Mouse (Mus musculus) erythroblast, embryonic 14.5 days (primary cell): ENCODE results near the gene Pygo2. TPM values are rescaled to one million over a fixed set of nuclear protein-coding genes. Genes with fewer than 3 reads are reported as not detected.

ENCODE experiments used
- H3K27me3 ChIP-seq: 2 replicates; pipeline ENCODE4 v1.6.1; 2012; ENCODE audit warnings: inconsistent platforms; ENCODE audit not compliant: control insufficient read depth
- H3K36me3 ChIP-seq: 2 replicates; pipeline ENCODE4 v1.6.1; 2012; ENCODE audit warnings: mild to moderate bottlenecking, inconsistent platforms; ENCODE audit not compliant: control insufficient read depth
- H3K4me1 ChIP-seq: 2 replicates; pipeline ENCODE4 v1.6.1; 2012; ENCODE audit warnings: inconsistent platforms; ENCODE audit not compliant: control insufficient read depth
- H3K4me3 ChIP-seq: replicated peaks from 2 replicates; pipeline ENCODE3; 2012; ENCODE audit warnings: moderate library complexity, mild to moderate bottlenecking, inconsistent platforms
- H3K9me3 ChIP-seq: 2 replicates; pipeline ENCODE4 v1.6.1; 2012; ENCODE audit warnings: low read length, inconsistent platforms, mixed read lengths; ENCODE audit not compliant: control insufficient read depth
- GATA1 ChIP-seq: IDR thresholded peaks from 2 replicates; pipeline ENCODE4 v1.6.1; 2012; ENCODE audit warnings: low read length, inconsistent platforms, mixed read lengths
- TAL1 ChIP-seq: IDR thresholded peaks from 3 replicates; pipeline ENCODE4 v1.6.1; 2012; ENCODE audit warnings: low read length, inconsistent platforms, mixed read lengths
- polyA plus RNA-seq: library from polyadenylated mRNA; stranded (reverse); fragments of >175 nt; gene quantifications from 2 replicates; pipeline ENCODE4 v1.2.3, GENCODE M21; 2012

The Pygo2 gene
- polyA plus RNA-seq, 1 experiment, result 5.9 TPM

DNA sequence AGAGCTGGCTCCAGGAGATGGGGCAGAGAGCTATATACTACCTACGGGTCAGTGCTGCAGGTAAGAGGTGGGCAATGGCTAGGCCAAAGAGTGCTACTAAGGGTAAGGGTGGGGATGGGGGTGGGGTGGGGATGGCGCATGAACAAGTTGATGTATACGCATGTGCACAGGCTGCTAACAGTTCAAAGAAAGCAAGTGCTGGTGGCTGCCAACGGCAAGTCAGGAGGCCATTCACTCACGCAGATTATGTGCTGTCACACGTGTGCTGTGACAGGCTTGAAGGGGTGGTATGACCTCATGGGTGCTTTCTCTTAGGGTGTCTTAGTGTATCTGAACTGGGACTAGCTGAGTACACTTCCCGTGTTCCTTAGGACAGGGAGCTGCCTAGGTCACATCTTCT lies 28.7 kb upstream of the Pygo2 start:
- Histone ChIP-seq H3K4me3 (no peak overlapping the region), H3K27me3 (peaks cover 2% of the 10 kb centered on the region), H3K9me3 (no peaks in the 10 kb centered on the region), H3K36me3 (peaks cover 45% of the 10 kb centered on the region), H3K4me1 (peaks cover 6% of the 10 kb centered on the region)
- no peak for TF ChIP-seq TAL1

DNA sequence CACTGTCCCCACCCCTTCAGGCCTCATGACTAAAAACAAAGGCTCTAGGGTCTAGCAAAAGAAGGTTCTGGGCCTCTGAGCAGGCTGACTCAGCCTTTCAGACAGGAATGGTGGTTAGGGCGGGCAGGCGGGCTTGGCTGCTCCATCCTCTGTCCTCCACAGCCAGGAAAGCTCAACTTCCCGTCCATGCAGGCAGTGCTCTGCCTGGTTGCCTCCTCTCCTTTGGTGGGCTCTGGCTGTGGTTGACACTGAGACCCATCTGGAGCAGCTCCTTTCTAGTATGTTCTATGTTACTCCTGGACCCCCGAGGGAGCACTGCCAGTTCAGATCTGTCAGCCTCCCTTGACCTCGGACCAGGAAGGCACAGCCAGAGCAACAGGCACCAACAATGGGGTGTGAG lies 27.3 kb upstream of the Pygo2 start, which contains the start of gene Lenep:
Gene Lenep (minus strand): TSS at position 101 of the 400 bp plus-strand sequence.
- H3K36me3 ChIP-seq, result peaks cover 55% of the 10 kb centered on the region
- H3K9me3 ChIP-seq, result no peaks in the 10 kb centered on the region
- no peak within 1 kb of the TSS for H3K4me3 ChIP-seq
- H3K27me3 ChIP-seq, result no peaks in the 10 kb centered on the region
- H3K4me1 ChIP-seq, result peaks cover 5% of the 10 kb centered on the region
- TF ChIP-seq TAL1 (no peak), GATA1 (no peak)

DNA sequence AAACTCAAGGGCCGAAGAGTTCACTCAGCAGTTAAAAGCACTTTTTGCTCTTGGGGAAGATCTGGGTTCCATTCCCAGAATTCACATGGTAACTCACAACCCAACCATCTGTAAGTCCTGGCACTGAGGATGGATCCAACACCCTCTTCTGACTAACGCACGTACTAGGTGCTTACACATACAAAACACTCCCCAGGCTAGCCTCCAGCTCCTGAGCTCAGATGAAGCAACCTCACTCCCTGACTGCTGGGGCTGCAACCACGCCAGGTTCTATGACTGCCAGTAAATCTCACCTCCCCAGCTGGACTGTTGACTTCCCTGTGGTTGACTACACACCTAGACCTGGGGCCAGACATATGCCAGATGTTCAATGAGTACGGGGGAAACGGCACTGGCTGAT lies 23.1 kb upstream of the Pygo2 start:
- Histone ChIP-seq H3K27me3 (no peaks in the 10 kb centered on the region), H3K4me3 (no peak overlapping the region), H3K9me3 (no peaks in the 10 kb centered on the region), H3K36me3 (peaks cover 61% of the 10 kb centered on the region), H3K4me1 (peaks cover 26% of the 10 kb centered on the region)
- TF ChIP-seq TAL1 (no peak), GATA1 (no peak)

DNA sequence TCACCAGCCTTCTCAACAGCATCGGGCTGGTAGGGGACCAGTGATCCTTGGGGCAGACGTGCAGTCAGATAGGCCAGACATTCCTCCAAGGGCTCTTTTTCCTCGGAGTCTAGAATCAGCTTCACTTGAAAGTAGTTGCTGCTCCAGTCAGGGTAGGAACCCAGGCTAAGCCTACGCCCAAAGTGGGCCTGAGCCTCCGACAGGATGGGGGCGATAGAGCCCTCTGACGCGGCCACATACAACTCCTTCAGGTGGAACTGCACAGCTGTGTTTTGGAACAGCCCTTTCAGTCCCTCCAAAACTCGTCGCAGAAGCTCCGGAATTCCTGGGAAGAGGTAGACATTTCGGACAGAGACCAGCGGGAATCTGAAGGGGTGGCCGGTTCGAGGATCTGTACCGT lies 21.6 kb upstream of the Pygo2 start:
- Histone ChIP-seq H3K4me3 (no peak overlapping the region), H3K36me3 (peaks cover 51% of the 10 kb centered on the region), H3K9me3 (no peaks in the 10 kb centered on the region), H3K4me1 (peaks cover 33% of the 10 kb centered on the region), H3K27me3 (no peaks in the 10 kb centered on the region)
- TF ChIP-seq TAL1, result no peak
- no peak for TF ChIP-seq GATA1

DNA sequence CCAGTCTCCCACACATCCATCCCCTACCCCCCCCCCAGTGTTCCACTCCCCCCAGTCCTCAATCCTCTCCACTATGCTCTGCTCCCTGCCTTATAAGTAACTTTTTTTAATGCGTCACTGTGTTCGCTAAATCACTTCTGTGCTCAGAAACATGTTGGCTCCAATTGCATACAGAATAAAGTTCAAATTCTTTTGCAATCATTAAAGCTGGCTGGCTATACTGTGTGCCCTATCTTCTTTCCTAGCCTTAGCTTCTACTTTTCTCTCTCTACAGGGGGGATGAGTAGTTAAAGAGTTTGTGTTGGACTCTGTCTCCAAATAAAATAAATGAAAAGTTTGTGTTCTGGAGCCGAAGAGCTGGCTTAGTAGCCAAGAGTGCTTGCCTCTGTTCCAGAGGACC lies 20.3 kb upstream of the Pygo2 start:
- Histone ChIP-seq H3K4me1 (peaks cover 33% of the 10 kb centered on the region), H3K27me3 (no peaks in the 10 kb centered on the region), H3K4me3 (no peak overlapping the region), H3K36me3 (peaks cover 53% of the 10 kb centered on the region), H3K9me3 (peaks cover under 1% of the 10 kb centered on the region; the same call in 1 of the 2 replicates)
- no peak for TF ChIP-seq TAL1
- no peak for TF ChIP-seq GATA1

DNA sequence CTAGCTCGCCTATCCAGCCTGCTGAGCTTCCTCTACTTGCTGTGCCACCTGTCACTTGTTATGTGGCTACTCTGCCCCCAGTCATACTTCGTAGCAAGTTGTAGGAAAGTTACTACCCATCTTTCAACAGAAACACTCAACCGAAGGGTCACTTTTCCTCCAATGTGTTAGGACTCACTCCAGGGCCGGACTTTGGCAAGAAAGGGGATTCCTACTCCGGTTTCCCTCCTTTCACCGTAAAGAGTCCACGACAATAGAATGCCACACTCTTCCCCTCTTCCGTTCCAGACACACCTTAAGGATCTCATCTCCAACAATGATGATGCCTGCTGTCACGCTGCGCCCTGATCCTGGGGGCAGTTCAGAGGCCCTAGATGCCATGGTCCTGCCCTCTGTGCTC lies 19.1 kb upstream of the Pygo2 start:
- Histone ChIP-seq H3K36me3 (peaks cover 55% of the 10 kb centered on the region), H3K27me3 (no peaks in the 10 kb centered on the region), H3K4me1 (peaks cover 33% of the 10 kb centered on the region), H3K9me3 (peaks cover 3% of the 10 kb centered on the region), H3K4me3 (peak overlapping the region; percentile 77)
- no peak for TF ChIP-seq TAL1
- no peak for TF ChIP-seq GATA1

DNA sequence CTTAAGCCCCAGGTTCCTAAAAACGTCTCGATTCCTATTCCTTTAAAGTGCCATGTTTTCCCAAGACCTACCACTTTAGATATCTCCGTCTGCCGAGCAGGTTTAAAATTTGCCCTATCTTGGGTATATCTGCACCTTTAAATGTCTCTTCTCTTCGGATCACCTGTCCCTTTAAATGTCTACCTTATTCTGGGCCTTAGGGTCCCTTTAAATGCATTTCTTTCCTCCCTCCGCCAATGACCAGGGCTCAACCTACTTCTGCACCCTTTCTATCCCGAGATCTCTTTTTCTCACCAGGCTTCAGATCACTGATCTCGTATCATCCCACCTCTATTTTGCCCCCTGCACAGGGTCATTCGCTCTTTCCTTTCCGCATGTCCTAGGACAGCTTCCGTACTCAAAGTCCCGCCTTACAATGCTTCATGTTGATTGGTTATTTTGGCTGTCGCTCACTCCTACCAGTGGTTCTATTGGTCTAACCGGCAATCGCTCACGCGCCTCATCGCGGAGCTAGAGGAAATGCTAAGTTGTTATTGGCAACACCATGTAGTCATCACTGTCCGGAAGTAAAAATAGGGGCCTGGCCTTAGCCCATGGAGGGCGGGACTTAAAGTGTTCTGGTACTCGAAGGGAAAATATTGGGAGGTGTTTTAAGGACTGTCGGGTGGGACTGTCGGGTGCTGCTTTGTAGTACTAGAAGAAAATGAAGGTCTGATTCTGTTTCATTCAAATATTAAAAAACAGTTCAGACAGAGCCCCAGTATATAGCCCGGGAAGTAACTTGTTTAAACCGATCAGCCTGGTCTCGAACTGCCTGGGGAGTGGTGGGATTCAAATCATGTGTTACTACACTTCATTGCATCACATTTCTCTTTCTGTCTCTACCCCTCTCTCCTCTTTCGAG lies 18.3 kb upstream of the Pygo2 start, which contains the start of gene Flad1:
Gene Flad1 (minus strand): TSS at position 381 of the 904 bp plus-strand sequence.
- Histone ChIP-seq H3K4me1 (peaks cover 42% of the 10 kb centered on the region), H3K27me3 (no peaks in the 10 kb centered on the region), H3K36me3 (peaks cover 61% of the 10 kb centered on the region), H3K4me3 (peak within 1 kb of the TSS; percentile 77), H3K9me3 (peaks cover 3% of the 10 kb centered on the region)
- TF ChIP-seq TAL1, result no peak
- TF ChIP-seq GATA1, result no peak

DNA sequence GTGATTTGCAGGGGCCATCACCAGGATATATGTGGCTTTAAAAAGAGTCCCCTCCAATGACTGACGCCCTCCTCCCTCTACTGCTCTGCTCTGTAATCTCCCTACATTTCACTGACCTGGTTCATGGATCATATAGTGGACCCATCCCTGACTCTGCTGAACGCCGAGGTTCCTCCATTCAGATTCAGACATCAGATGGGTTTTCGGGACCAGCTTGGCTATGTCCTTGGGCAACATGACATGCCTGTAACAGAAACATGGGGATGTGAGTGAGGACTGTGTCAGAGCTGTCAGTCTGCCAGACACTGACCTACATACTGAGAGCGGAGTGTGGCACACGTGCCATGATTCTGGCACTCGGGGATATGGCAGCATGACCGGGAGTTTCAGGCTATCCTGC lies 13.9 kb upstream of the Pygo2 start:
- no peaks in the 10 kb centered on the region for H3K27me3 ChIP-seq
- TF ChIP-seq TAL1 (no peak), GATA1 (no peak)
- peak overlapping the region; percentile 96 for H3K4me3 ChIP-seq
- H3K36me3 ChIP-seq, result peaks cover 46% of the 10 kb centered on the region
- H3K4me1 ChIP-seq, result peaks cover 48% of the 10 kb centered on the region
- H3K9me3 ChIP-seq, result peaks cover 3% of the 10 kb centered on the region

DNA sequence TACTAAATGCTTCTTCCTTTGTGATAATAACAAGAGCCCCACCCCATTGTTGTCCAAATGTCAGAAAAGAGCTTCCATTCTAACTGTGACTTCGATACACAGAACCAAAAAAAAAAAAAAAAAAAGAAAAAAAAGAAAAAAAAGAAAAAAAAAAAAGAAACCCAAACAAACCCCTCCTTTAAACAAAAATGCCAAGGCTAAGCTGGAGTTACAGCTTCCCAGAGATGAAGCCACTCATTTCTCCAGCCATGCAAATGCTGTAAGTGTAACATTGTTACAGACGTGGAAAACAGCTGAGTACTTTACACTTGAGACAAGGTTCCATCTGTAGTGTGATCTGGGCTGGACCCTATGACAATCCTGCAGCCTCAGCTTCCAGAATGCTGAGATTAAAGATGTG lies 12.9 kb upstream of the Pygo2 start:
- TF ChIP-seq TAL1 (no peak), GATA1 (no peak)
- Histone ChIP-seq H3K4me1 (peaks cover 52% of the 10 kb centered on the region), H3K9me3 (peaks cover 3% of the 10 kb centered on the region), H3K4me3 (peak overlapping the region; percentile 96), H3K27me3 (no peaks in the 10 kb centered on the region), H3K36me3 (peaks cover 51% of the 10 kb centered on the region)
